Mouse (Mus musculus): ENCODE measurements around the gene Nkx1-1. TPM values are rescaled to one million over a fixed set of nuclear protein-coding genes. Genes with fewer than 3 reads are reported as not detected.

Gene Nkx1-1
- polyA plus RNA-seq, 1 experiment from 2014 or later, result not detected

DNA sequence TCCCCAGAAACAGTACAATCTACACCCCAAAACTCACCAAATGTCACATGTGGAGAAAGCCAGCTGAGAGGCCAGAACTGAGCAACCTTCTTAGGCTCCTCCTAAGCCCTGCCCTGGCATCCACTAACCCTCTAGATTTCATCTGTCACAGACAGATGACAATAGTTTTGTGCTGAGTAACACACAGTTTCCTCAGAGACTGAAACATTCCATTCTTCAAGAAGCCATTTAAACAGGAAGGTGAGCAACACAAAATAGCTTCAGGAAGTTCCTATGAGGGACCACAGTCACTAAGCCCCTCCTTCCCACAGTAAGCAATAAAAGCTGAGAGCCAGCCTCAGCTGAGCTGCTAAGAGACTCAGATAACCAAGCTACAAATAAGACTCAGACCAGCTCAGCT is 6.3 kb downstream of the Nkx1-1 start:
- peaks cover 9% of the 10 kb centered on the region; the same call in 1 of the 2 replicates for H3K4me1 ChIP-seq (ENCODE audit: insufficient read depth, low read length)
- H3K27me3 ChIP-seq (ENCODE audit: insufficient read depth, low read length), result peaks cover 63% of the 10 kb centered on the region
- H3K9ac ChIP-seq (replicated peaks; ENCODE audit: low read length), result no peak overlapping the region
- H3K9me3 ChIP-seq (ENCODE audit: low read length), result no peaks in the 10 kb centered on the region
- H3K36me3 ChIP-seq (ENCODE audit: insufficient read depth, low read length), result no peaks in the 10 kb centered on the region
- ATAC-seq (ENCODE audit: low FRiP score, low TSS enrichment), result no peak
- no peak overlapping the region for H3K4me2 ChIP-seq (replicated peaks; ENCODE audit: low read depth, low read length)
- H3K4me3 ChIP-seq (ENCODE audit: low read length), result no peak overlapping the region
- no peak overlapping the region for H3K27ac ChIP-seq (ENCODE audit: low read length)

DNA sequence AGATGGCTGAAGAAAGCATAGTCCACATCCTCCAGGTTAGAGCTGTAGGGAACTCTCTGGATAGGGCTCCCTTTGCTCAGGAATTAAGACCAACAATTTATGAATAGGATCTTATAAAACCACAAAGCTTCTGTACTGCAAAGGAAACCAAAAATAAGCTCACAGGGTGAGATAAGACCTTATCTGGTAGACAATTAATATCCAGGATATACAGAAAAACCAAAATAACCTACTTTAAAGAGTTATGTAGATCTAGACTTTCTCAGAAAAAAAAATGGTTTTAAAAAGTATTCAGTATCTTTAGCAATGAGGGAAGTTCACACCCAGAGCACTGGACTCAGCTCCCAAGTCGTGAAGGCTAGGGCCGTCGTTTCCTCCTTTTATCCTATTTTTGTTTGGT is 13.5 kb downstream of the Nkx1-1 start:
- Histone ChIP-seq H3K4me3 (ENCODE audit: low read length) (no peak overlapping the region), H3K27ac (ENCODE audit: low read length) (no peak overlapping the region), H3K4me2 (replicated peaks; ENCODE audit: low read depth, low read length) (no peak overlapping the region), H3K4me1 (ENCODE audit: insufficient read depth, low read length) (no peaks in the 10 kb centered on the region), H3K36me3 (ENCODE audit: insufficient read depth, low read length) (no peaks in the 10 kb centered on the region), H3K9ac (replicated peaks; ENCODE audit: low read length) (no peak overlapping the region), H3K9me3 (ENCODE audit: low read length) (no peaks in the 10 kb centered on the region), H3K27me3 (ENCODE audit: insufficient read depth, low read length) (peaks cover 2% of the 10 kb centered on the region)
- WGBS, result 73% methylated on average over 3 of the region's 3 CpGs
- no peak for ATAC-seq (ENCODE audit: low FRiP score, low TSS enrichment)

DNA sequence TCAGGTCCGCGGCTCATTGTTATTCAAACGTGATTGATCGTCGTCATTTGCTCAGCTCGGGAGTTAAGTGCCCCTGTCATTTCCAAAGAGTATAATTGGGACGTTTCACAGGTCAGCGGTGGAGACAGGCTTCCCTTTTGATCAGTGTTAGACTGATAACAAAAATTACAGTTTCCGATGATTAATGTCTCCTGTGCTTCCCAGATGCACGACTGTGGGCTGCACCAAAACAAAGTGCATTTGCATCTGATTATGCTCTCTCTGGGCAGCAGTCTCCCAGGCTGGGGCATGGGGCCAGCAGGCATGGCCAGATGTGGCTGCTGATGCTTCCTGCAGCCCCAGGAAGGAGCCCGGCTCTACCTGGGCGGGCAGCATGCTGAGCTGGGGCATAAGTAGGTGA is 33.0 kb downstream of the Nkx1-1 start:
- Histone ChIP-seq H3K4me1 (ENCODE audit: insufficient read depth, low read length) (no peaks in the 10 kb centered on the region), H3K9me3 (ENCODE audit: low read length) (no peaks in the 10 kb centered on the region), H3K27ac (ENCODE audit: low read length) (no peak overlapping the region), H3K27me3 (ENCODE audit: insufficient read depth, low read length) (no peaks in the 10 kb centered on the region), H3K9ac (replicated peaks; ENCODE audit: low read length) (no peak overlapping the region), H3K4me2 (replicated peaks; ENCODE audit: low read depth, low read length) (no peak overlapping the region), H3K4me3 (ENCODE audit: low read length) (no peak overlapping the region), H3K36me3 (ENCODE audit: insufficient read depth, low read length) (no peaks in the 10 kb centered on the region)
- 56% methylated on average over 12 of the region's 12 CpGs for WGBS
- no peak for ATAC-seq (ENCODE audit: low FRiP score, low TSS enrichment)

DNA sequence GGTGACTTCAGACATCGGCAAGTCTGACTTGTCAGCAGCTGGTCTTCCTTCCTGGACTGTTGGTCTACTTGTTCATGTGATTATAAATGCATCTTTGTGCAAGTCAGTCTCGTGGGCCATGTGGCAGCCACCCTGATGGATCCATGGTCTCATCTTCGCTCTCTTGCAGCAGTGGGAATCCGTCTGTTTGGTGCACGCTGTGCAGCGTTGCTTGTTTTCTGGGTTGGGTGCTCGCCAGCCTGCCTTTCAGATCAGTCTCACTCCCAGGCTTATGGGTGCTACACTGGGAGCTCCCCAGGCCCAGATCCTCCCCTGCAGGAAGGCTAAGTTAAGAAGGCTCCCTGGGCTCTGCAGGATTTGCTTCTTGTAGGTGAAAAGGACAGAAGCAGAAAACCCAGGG is 36.9 kb downstream of the Nkx1-1 start:
- Histone ChIP-seq H3K9me3 (ENCODE audit: low read length) (no peaks in the 10 kb centered on the region), H3K4me3 (ENCODE audit: low read length) (no peak overlapping the region), H3K27ac (ENCODE audit: low read length) (no peak overlapping the region), H3K4me1 (ENCODE audit: insufficient read depth, low read length) (no peaks in the 10 kb centered on the region), H3K36me3 (ENCODE audit: insufficient read depth, low read length) (peaks cover 5% of the 10 kb centered on the region; the same call in 1 of the 2 replicates), H3K9ac (replicated peaks; ENCODE audit: low read length) (no peak overlapping the region), H3K27me3 (ENCODE audit: insufficient read depth, low read length) (no peaks in the 10 kb centered on the region), H3K4me2 (replicated peaks; ENCODE audit: low read depth, low read length) (no peak overlapping the region)
- 89% methylated on average over 7 of the region's 7 CpGs for WGBS
- no peak for ATAC-seq (ENCODE audit: low FRiP score, low TSS enrichment)

DNA sequence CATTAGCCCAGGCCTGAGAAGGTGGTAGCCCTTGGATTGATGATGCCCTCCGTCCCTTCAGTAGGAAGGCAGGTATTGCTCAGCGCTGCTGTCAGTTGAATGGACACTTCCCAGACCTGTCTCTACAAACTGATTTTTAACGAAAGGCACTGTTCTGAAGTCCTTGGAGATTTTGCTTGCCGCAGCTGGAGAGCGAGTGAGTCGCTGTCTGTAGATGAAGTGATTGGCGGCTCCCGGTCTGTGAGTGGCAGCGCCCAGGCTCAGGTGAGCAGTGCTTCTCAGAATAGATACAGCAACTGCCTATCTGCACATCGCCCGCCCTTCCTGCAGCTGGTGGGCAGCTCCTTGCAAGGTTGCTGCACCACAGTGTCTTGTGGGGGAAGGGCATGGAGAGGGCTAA is 38.1 kb downstream of the Nkx1-1 start:
- H3K27me3 ChIP-seq (ENCODE audit: insufficient read depth, low read length), result no peaks in the 10 kb centered on the region
- no peak overlapping the region for H3K4me2 ChIP-seq (replicated peaks; ENCODE audit: low read depth, low read length)
- no peak for ATAC-seq (ENCODE audit: low FRiP score, low TSS enrichment)
- WGBS, result 91% methylated on average over 11 of the region's 11 CpGs
- H3K9me3 ChIP-seq (ENCODE audit: low read length), result no peaks in the 10 kb centered on the region
- no peaks in the 10 kb centered on the region for H3K4me1 ChIP-seq (ENCODE audit: insufficient read depth, low read length)
- H3K4me3 ChIP-seq (ENCODE audit: low read length), result no peak overlapping the region
- no peak overlapping the region for H3K9ac ChIP-seq (replicated peaks; ENCODE audit: low read length)
- no peak overlapping the region for H3K27ac ChIP-seq (ENCODE audit: low read length)
- peaks cover 8% of the 10 kb centered on the region; the same call in 1 of the 2 replicates for H3K36me3 ChIP-seq (ENCODE audit: insufficient read depth, low read length)

DNA sequence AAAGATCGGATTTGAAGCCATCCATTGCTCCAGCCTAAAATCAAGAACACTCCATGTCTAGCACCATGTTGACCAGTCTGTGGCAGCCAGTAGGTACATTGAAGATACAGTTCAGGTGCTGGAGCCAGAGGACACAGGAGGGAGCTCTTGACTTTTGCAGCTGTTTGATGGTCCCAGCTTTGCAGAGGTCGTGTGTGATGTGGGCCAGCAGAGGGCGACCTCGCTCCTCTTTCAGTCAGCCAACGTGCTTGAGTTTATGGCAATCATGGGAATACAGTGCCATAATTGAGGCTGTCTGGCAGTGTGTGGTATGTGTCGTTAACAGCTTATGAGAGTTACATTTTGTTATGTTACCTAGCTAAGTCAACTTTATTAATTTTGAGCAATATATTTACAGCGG is 40.0 kb downstream of the Nkx1-1 start:
- Histone ChIP-seq H3K4me2 (replicated peaks; ENCODE audit: low read depth, low read length) (no peak overlapping the region), H3K36me3 (ENCODE audit: insufficient read depth, low read length) (peaks cover 8% of the 10 kb centered on the region; the same call in 1 of the 2 replicates), H3K4me3 (ENCODE audit: low read length) (no peak overlapping the region), H3K27me3 (ENCODE audit: insufficient read depth, low read length) (no peaks in the 10 kb centered on the region), H3K9ac (replicated peaks; ENCODE audit: low read length) (no peak overlapping the region), H3K9me3 (ENCODE audit: low read length) (no peaks in the 10 kb centered on the region), H3K27ac (ENCODE audit: low read length) (no peak overlapping the region), H3K4me1 (ENCODE audit: insufficient read depth, low read length) (no peaks in the 10 kb centered on the region)
- peak; percentile 61 for ATAC-seq (ENCODE audit: low FRiP score, low TSS enrichment)
- 13% methylated on average over 7 of the region's 7 CpGs for WGBS

- H3K9ac ChIP-seq (replicated peaks; ENCODE audit: low read length), result no peak overlapping the region
- H3K4me3 ChIP-seq (ENCODE audit: low read length), result no peak overlapping the region
- WGBS, result 85% methylated on average over 11 of the region's 11 CpGs
- no peak overlapping the region for H3K4me2 ChIP-seq (replicated peaks; ENCODE audit: low read depth, low read length)
- H3K27ac ChIP-seq (ENCODE audit: low read length), result no peak overlapping the region
- peaks cover 13% of the 10 kb centered on the region for H3K36me3 ChIP-seq (ENCODE audit: insufficient read depth, low read length)
- no peaks in the 10 kb centered on the region for H3K4me1 ChIP-seq (ENCODE audit: insufficient read depth, low read length)
- H3K27me3 ChIP-seq (ENCODE audit: insufficient read depth, low read length), result no peaks in the 10 kb centered on the region
- no peaks in the 10 kb centered on the region for H3K9me3 ChIP-seq (ENCODE audit: low read length)
- no peak for ATAC-seq (ENCODE audit: low FRiP score, low TSS enrichment)
These were observed 46.2 kb downstream of the Nkx1-1 start for GRCm38 (mm10) chr5:33387550-33387949.

Other genes starting within 250 kb of the Nkx1-1 start
- gene Spon2, start 215.5 kb downstream of the Nkx1-1 start, polyA plus RNA-seq (2015; fragmentation: Nextera tagmentation; extraction: Ambion mirVana), result 7.9 and 10.9 TPM in 2 replicates
- gene Ctbp1, start 159.0 kb downstream of the Nkx1-1 start, polyA plus RNA-seq (2015; fragmentation: Nextera tagmentation; extraction: Ambion mirVana), result 312 and 350 TPM in 2 replicates
- 152 and 154 TPM in 2 replicates for gene Maea, start 98.5 kb downstream of the Nkx1-1 start, polyA plus RNA-seq (2015; fragmentation: Nextera tagmentation; extraction: Ambion mirVana)
- 9.2 and 9.5 TPM in 2 replicates for gene Uvssa, start 55.4 kb downstream of the Nkx1-1 start, polyA plus RNA-seq (2015; fragmentation: Nextera tagmentation; extraction: Ambion mirVana)
- 62.6 and 65.7 TPM in 2 replicates for gene Fam53a, start 195.7 kb upstream of the Nkx1-1 start, polyA plus RNA-seq (2015; fragmentation: Nextera tagmentation; extraction: Ambion mirVana)
- gene Gm9903, start 195.9 kb upstream of the Nkx1-1 start, polyA plus RNA-seq (2015; fragmentation: Nextera tagmentation; extraction: Ambion mirVana), result 0.29 and 0.58 TPM in 2 replicates
- 227 and 228 TPM in 2 replicates for gene Slbp, start 218.6 kb upstream of the Nkx1-1 start, polyA plus RNA-seq (2015; fragmentation: Nextera tagmentation; extraction: Ambion mirVana)
- gene Tacc3, start 224.2 kb upstream of the Nkx1-1 start, polyA plus RNA-seq (2015; fragmentation: Nextera tagmentation; extraction: Ambion mirVana), result 186 and 192 TPM in 2 replicates
- 48.5 and 50.8 TPM in 2 replicates for gene Tmem129, start 224.4 kb upstream of the Nkx1-1 start, polyA plus RNA-seq (2015; fragmentation: Nextera tagmentation; extraction: Ambion mirVana)

Data from kidney, embryonic 16.5 days (tissue).